ENCODE assay signal across 31 mouse cellular contexts in the genomic region with DNA sequence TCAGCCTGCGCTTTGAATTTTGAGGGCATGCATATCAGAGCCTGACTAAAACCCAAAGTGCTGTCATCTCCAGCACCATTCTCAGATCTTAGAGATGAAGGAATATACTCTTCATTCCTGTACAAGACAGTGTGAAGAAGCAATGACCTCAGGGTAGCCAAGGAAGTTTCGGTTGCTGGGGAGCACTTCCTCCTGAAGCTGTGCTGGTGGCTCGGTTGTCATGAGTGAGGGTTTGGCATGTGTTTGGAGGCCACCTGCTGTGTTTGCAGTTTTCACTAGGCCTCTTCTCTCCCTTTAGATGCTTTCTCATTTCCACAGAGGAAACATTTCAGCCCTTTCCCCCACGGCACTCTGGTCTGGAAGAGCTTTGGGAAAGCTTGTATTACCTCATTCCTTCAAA. TPM values are rescaled to one million over a fixed set of nuclear protein-coding genes. Genes with fewer than 3 reads are reported as not detected.
DNase-seq lines count a peak whose midpoint lies in the region; ATAC-seq and TF ChIP-seq lines count a peak whose summit lies in the region.
"Had no signal": no experiment of that assay in that cellular context is flagged by ENCODE, and none has a peak within 500 bp of the region (broad histone marks: within the 10 kb centered on the region; RNA-seq: fewer than 3 reads in every experiment).

No protein-coding gene starts in this region.

- no peaks in the 10 kb centered on the region for H3K9me3 ChIP-seq in hindbrain, embryonic 11.5 days (ENCODE audit: control insufficient read depth, low read length)
- H3K9me3 ChIP-seq in hindbrain, embryonic 12.5 days (replicated peaks), result no peaks in the 10 kb centered on the region
- H3K9me3 ChIP-seq in forebrain, embryonic 10.5 days, result no peaks in the 10 kb centered on the region
- no peaks in the 10 kb centered on the region for H3K9me3 ChIP-seq in stomach, postnatal 0 days (ENCODE audit: control insufficient read depth, low read length)
- H3K9me3 ChIP-seq: embryonic facial prominence, embryonic 12.5 days; forebrain, embryonic 15.5 days; heart, embryonic 12.5 days; hindbrain, embryonic 13.5 days; limb, embryonic 13.5 days; liver, embryonic 13.5 days; midbrain, embryonic 10.5 days; midbrain, embryonic 15.5 days; neural tube, embryonic 15.5 days had no signal

- no peaks in the 10 kb centered on the region for H3K36me3 ChIP-seq in hindbrain, embryonic 11.5 days (ENCODE audit: control insufficient read depth, insufficient read depth, low read length)
- H3K36me3 ChIP-seq in hindbrain, embryonic 12.5 days, result no peaks in the 10 kb centered on the region
- no peaks in the 10 kb centered on the region for H3K36me3 ChIP-seq in forebrain, embryonic 10.5 days (replicated peaks)
- no peaks in the 10 kb centered on the region for H3K36me3 ChIP-seq in stomach, postnatal 0 days (ENCODE audit: control insufficient read depth, insufficient read depth, low read length)
- H3K36me3 ChIP-seq: embryonic facial prominence, embryonic 12.5 days; forebrain, embryonic 15.5 days; heart, embryonic 12.5 days; hindbrain, embryonic 13.5 days; limb, embryonic 13.5 days; liver, embryonic 13.5 days; midbrain, embryonic 10.5 days; midbrain, embryonic 15.5 days; neural tube, embryonic 15.5 days had no signal

- ATAC-seq in hindbrain, embryonic 11.5 days (ENCODE audit: low FRiP score), result no peak
- no peak for ATAC-seq in hindbrain, embryonic 12.5 days (ENCODE audit: low FRiP score)
- peak; percentile 97 for ATAC-seq in granulocyte monocyte progenitor cell, adult 5-6 weeks (replicated peaks; ENCODE audit: poor library complexity, severe bottlenecking)
- 0 out of 2 replicates have a peak, but pooled peaks have one; percentile 41 for ATAC-seq in neutrophil, adult 5-6 weeks (ENCODE audit: extremely low read depth, insufficient number of reproducible peaks, low FRiP score, poor library complexity, severe bottlenecking)
- no peak for ATAC-seq in stomach, postnatal 0 days (ENCODE audit: low FRiP score, low TSS enrichment)
- ATAC-seq: CD4-positive, CD25-positive, alpha-beta regulatory T cell, adult 4 months; forebrain, embryonic 15.5 days; lung, postnatal 0 days; midbrain, embryonic 15.5 days had no signal

- no peak overlapping the region for H3K4me2 ChIP-seq in hindbrain, embryonic 11.5 days (replicated peaks; ENCODE audit: low read depth, low read length)
- no peak overlapping the region for H3K4me2 ChIP-seq in hindbrain, embryonic 12.5 days (replicated peaks)
- H3K4me2 ChIP-seq in stomach, postnatal 0 days (replicated peaks; ENCODE audit: low read depth), result no peak overlapping the region
- H3K4me2 ChIP-seq: embryonic facial prominence, embryonic 12.5 days; forebrain, embryonic 15.5 days; heart, embryonic 12.5 days; hindbrain, embryonic 13.5 days; limb, embryonic 13.5 days; liver, embryonic 13.5 days; midbrain, embryonic 15.5 days; neural tube, embryonic 15.5 days had no signal

- no peak overlapping the region for H3K4me3 ChIP-seq in hindbrain, embryonic 11.5 days (ENCODE audit: low read depth, low read length)
- H3K4me3 ChIP-seq in hindbrain, embryonic 12.5 days, result no peak overlapping the region
- no peak overlapping the region for H3K4me3 ChIP-seq in bone marrow macrophage, adult 2 months (ENCODE audit: insufficient read depth, low read length)
- no peak overlapping the region for H3K4me3 ChIP-seq in forebrain, embryonic 10.5 days
- H3K4me3 ChIP-seq in stomach, postnatal 0 days (ENCODE audit: low read depth, low read length), result no peak overlapping the region
- H3K4me3 ChIP-seq: embryonic facial prominence, embryonic 12.5 days; forebrain, embryonic 15.5 days; gastrocnemius, adult 2 months; heart, embryonic 12.5 days; hindbrain, embryonic 13.5 days; layer of hippocampus, adult 2 months; limb, embryonic 13.5 days; liver, embryonic 13.5 days; midbrain, embryonic 10.5 days; midbrain, embryonic 15.5 days; neural tube, embryonic 15.5 days had no signal

- no peaks in the 10 kb centered on the region for H3K27me3 ChIP-seq in hindbrain, embryonic 11.5 days (ENCODE audit: control insufficient read depth, insufficient read depth, low read length)
- H3K27me3 ChIP-seq in hindbrain, embryonic 12.5 days, result no peaks in the 10 kb centered on the region
- no peaks in the 10 kb centered on the region for H3K27me3 ChIP-seq in forebrain, embryonic 10.5 days (ENCODE audit: poor library complexity, severe bottlenecking)
- H3K27me3 ChIP-seq in stomach, postnatal 0 days (ENCODE audit: control insufficient read depth, insufficient read depth, low read length), result no peaks in the 10 kb centered on the region
- H3K27me3 ChIP-seq: embryonic facial prominence, embryonic 12.5 days; forebrain, embryonic 15.5 days; heart, embryonic 12.5 days; hindbrain, embryonic 13.5 days; limb, embryonic 13.5 days; liver, embryonic 13.5 days; midbrain, embryonic 15.5 days; neural tube, embryonic 15.5 days had no signal

- no peak for TF ChIP-seq EP300 in stomach, postnatal 0 days (optimal IDR thresholded peaks at IDR 0.05)

- no peak overlapping the region for H3K9ac ChIP-seq in hindbrain, embryonic 11.5 days (ENCODE audit: low read depth, low read length)
- H3K9ac ChIP-seq in hindbrain, embryonic 12.5 days, result no peak overlapping the region
- H3K9ac ChIP-seq in stomach, postnatal 0 days (ENCODE audit: low read length), result no peak overlapping the region
- H3K9ac ChIP-seq: embryonic facial prominence, embryonic 12.5 days; forebrain, embryonic 15.5 days; heart, embryonic 12.5 days; hindbrain, embryonic 13.5 days; limb, embryonic 13.5 days; liver, embryonic 13.5 days; midbrain, embryonic 15.5 days; neural tube, embryonic 15.5 days had no signal

- WGBS in hindbrain, embryonic 11.5 days, result 43% methylated on average over 4 of the region's 4 CpGs
- 45% methylated on average over 4 of the region's 4 CpGs for WGBS in hindbrain, embryonic 12.5 days
- WGBS in forebrain, embryonic 10.5 days, result 69% methylated on average over 4 of the region's 4 CpGs
- 56% methylated on average over 4 of the region's 4 CpGs for WGBS in stomach, postnatal 0 days

- H3K4me1 ChIP-seq in hindbrain, embryonic 11.5 days (replicated peaks; ENCODE audit: control insufficient read depth, insufficient read depth, low read length), result no peaks in the 10 kb centered on the region
- H3K4me1 ChIP-seq in hindbrain, embryonic 12.5 days, result 0 out of 2 replicates have a peak, but pooled peaks cover 4% of the 10 kb centered on the region
- H3K4me1 ChIP-seq in bone marrow macrophage, adult 2 months (ENCODE audit: control insufficient read depth, insufficient read depth, low read length), result peaks cover 14% of the 10 kb centered on the region
- peaks cover 10% of the 10 kb centered on the region for H3K4me1 ChIP-seq in forebrain, embryonic 10.5 days
- no peaks in the 10 kb centered on the region for H3K4me1 ChIP-seq in stomach, postnatal 0 days (replicated peaks; ENCODE audit: control insufficient read depth, insufficient read depth)
- H3K4me1 ChIP-seq: embryonic facial prominence, embryonic 12.5 days; heart, embryonic 12.5 days; limb, embryonic 13.5 days; neural tube, embryonic 15.5 days had no signal

- no peak overlapping the region for H3K27ac ChIP-seq in hindbrain, embryonic 11.5 days (ENCODE audit: low read depth, low read length)
- no peak overlapping the region for H3K27ac ChIP-seq in hindbrain, embryonic 12.5 days
- H3K27ac ChIP-seq in bone marrow macrophage, adult 2 months (ENCODE audit: insufficient read depth, low read depth, low read length), result peak overlapping the region; percentile 46
- no peak overlapping the region for H3K27ac ChIP-seq in forebrain, embryonic 10.5 days
- H3K27ac ChIP-seq in stomach, postnatal 0 days (replicated peaks), result no peak overlapping the region
- H3K27ac ChIP-seq: embryonic facial prominence, embryonic 12.5 days; forebrain, embryonic 15.5 days; gastrocnemius, adult 2 months; hindbrain, embryonic 13.5 days; layer of hippocampus, adult 2 months; limb, embryonic 13.5 days; liver, embryonic 13.5 days; midbrain, embryonic 10.5 days; midbrain, embryonic 15.5 days; neural tube, embryonic 15.5 days had no signal

- TF ChIP-seq CTCF in bone marrow macrophage, adult 2 months (IDR thresholded peaks at IDR 0.05; ENCODE audit: low read depth, low read length), result no peak
- TF ChIP-seq CTCF in stomach, postnatal 0 days (IDR thresholded peaks at IDR 0.05; ENCODE audit: low read depth), result no peak

- DNase-seq in hindbrain, embryonic 11.5 days (ENCODE audit: low spot score), result peak; percentile 20
- DNase-seq in forebrain, embryonic 10.5 days (ENCODE audit: extremely low spot score, low spot score), result no peak
- no peak for DNase-seq in stomach, postnatal 0 days (ENCODE audit: low spot score)
- DNase-seq: adrenal gland, postnatal 25 days; cerebellum, adult 9-10 months; cerebellum, postnatal 36 days; embryo, embryonic 11 days; gastrocnemius, adult 2 months; kidney, adult 18-20 months; kidney, postnatal 36 days; liver, embryonic 13.5 days; lung, adult 18-20 months; lung, postnatal 4 days; right cerebral cortex, adult 18-20 months; spleen, adult 18-20 months; thymus, postnatal 4 days had no signal

- TF ChIP-seq POLR2A in bone marrow macrophage, adult 2 months (IDR thresholded peaks at IDR 0.05; ENCODE audit: borderline replicate concordance, low read depth, low read length), result no peak

RNA-seq across cellular contexts. Expression of a gene that starts 24.7 kb away (rescaled TPM):
- polyA plus RNA-seq in hindbrain, embryonic 11.5 days (2014; fragmentation: Nextera tagmentation; extraction: Ambion mirVana), result 65.3 and 83.1 TPM in 2 replicates
- polyA plus RNA-seq in hindbrain, embryonic 12.5 days (2016; fragmentation: Nextera tagmentation; extraction: Ambion mirVana), result 94.4 and 99.3 TPM in 2 replicates
- 101 and 105 TPM in 2 replicates for polyA plus RNA-seq in bone marrow macrophage, adult 2 months (2012; ENCODE audit: insufficient read depth, insufficient read length, missing spikeins)
- 14.9 and 19.6 TPM in 2 replicates for total RNA-seq in granulocyte monocyte progenitor cell, adult 5-6 weeks (2014; fragmentation: Nextera tagmentation)
- 47.3 and 65.1 TPM in 2 replicates for total RNA-seq in granulocyte monocyte progenitor cell, adult 5-6 weeks (2017)
- total RNA-seq in neutrophil, adult 5-6 weeks (2017), result 171 and 186 TPM in 2 replicates
- polyA plus RNA-seq in forebrain, embryonic 10.5 days (2016; fragmentation: Nextera tagmentation; extraction: Ambion mirVana), result 50.3 and 52.6 TPM in 2 replicates
- polyA plus RNA-seq in stomach, postnatal 0 days (2015; fragmentation: Nextera tagmentation; extraction: Ambion mirVana), result 33.2 and 36.6 TPM in 2 replicates

Comparison
In these comparisons a context has a peak if more than half of its experiments do, and no peak if none do; other contexts are left out.
1. ATAC-seq: peak in granulocyte monocyte progenitor cell, adult 5-6 weeks (single experiment) and neutrophil, adult 5-6 weeks (single experiment); none in hindbrain, embryonic 11.5 days (single experiment), hindbrain, embryonic 12.5 days (single experiment) and stomach, postnatal 0 days (single experiment).